Mouse (Mus musculus): ENCODE results near the gene Ift88.

DNA sequence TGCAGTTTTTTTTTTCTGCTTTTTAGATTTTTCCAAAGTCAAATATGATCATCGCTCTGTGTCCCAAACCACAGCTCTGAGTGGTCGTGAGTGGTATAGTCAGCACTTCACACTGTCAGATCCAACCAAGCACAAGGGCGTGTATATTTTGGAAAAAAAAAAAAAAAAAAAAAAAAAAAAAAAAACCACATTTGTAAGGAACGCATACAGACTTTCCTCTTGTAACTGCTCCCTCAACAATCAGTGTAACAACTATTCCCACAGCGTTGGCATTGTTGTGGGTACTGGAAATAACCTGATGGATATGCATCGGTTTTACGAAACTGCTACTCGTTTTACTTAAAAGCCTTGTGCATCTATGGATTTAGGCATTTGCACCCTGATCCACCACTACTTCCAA is 15.8 kb upstream of the Ift88 start:
- no peak for TF ChIP-seq CTCF (IDR thresholded peaks at IDR 0.05; ENCODE audit: extremely low read depth, insufficient read depth, insufficient read length, insufficient replicate concordance)
- no peak for TF ChIP-seq POLR2A (IDR thresholded peaks at IDR 0.05; ENCODE audit: low read depth, low read length)
